Mouse (Mus musculus) retina, postnatal 1 day (tissue): ENCODE data around the gene Iapp.
A peak's percentile ranks its signal among the peaks of the same experiment; 100 is the strongest.
"Not testable (repeated sequence)": the region's sequence is repeated elsewhere in the genome, so short reads cannot be mapped to it uniquely, and the experiment has no call there.

Source experiments
- DNase-seq: peaks from one replicate; pipeline ENCODE4 v3.0.0-alpha.2; 2012

Gene Iapp

GRCm38 (mm10) chr6:142298098-142298497 is at the start of gene Iapp:
Iapp (plus strand) TSS chr6:142298423.
- no peak for DNase-seq

- DNase-seq: not testable (repeated sequence)
Observed at GRCm38 (mm10) chr6:142250738-142251307, 47.4 kb upstream of the Iapp start.

- DNase-seq: no peak
Observed at GRCm38 (mm10) chr6:142275721-142276442, 22.3 kb upstream of the Iapp start.

- DNase-seq: peak; percentile 60
Observed at GRCm38 (mm10) chr6:142289413-142290118, 8.7 kb upstream of the Iapp start.

GRCm38 (mm10) chr6:142305076-142305475 is 6.9 kb downstream of the Iapp start:
- DNase-seq: no peak

- DNase-seq: no peak
Observed at GRCm38 (mm10) chr6:142314285-142314684, 16.1 kb downstream of the Iapp start.

- DNase-seq: no peak
Observed at GRCm38 (mm10) chr6:142317106-142317505, 18.9 kb downstream of the Iapp start.

- DNase-seq: no peak
Observed at GRCm38 (mm10) chr6:142322881-142323280, 24.7 kb downstream of the Iapp start, which contains the start of gene Slco1a5. Slco1a5 (minus strand) TSS chr6:142322981.

- DNase-seq: no peak
Observed at GRCm38 (mm10) chr6:142326598-142326997, 28.4 kb downstream of the Iapp start.

- no peak for DNase-seq
Observed at GRCm38 (mm10) chr6:142329201-142329600, 31.0 kb downstream of the Iapp start.

- DNase-seq: no peak
Observed at GRCm38 (mm10) chr6:142338961-142339360, 40.7 kb downstream of the Iapp start.

- DNase-seq: no peak
Observed at GRCm38 (mm10) chr6:142339576-142339975, 41.4 kb downstream of the Iapp start.

- DNase-seq: peak; percentile 70
Observed at GRCm38 (mm10) chr6:142343561-142343960, 45.3 kb downstream of the Iapp start.

GRCm38 (mm10) chr6:142345440-142346038 is 47.3 kb downstream of the Iapp start, which contains the start of gene Pyroxd1:
Pyroxd1 (plus strand) TSS chr6:142345654.
- DNase-seq: peak; percentile 97

- no peak for DNase-seq
Observed at GRCm38 (mm10) chr6:142346181-142347110, 48.2 kb downstream of the Iapp start.

GRCm38 (mm10) chr6:142347431-142348385 is 49.5 kb downstream of the Iapp start:
- DNase-seq: peak; percentile 19

- not testable (repeated sequence) for DNase-seq
Observed at GRCm38 (mm10) chr6:142352099-142352498, 53.9 kb downstream of the Iapp start.
